Mouse (Mus musculus) midbrain, embryonic 13.5 days (tissue): Measurements from ENCODE around the gene Mib2. TPM values are rescaled to one million over a fixed set of nuclear protein-coding genes. Genes with fewer than 3 reads are reported as not detected.

Experiments used
- ATAC-seq: fragments of 200-750 bp; cut with Nextera tagmentation; 2 replicates; pipeline ENCODE4 v1.8.0; 2017; ENCODE audit warnings: mild to moderate bottlenecking, moderate TSS enrichment, moderate library complexity
- H3K27ac ChIP-seq: fragments of 300-500 bp; sonication (generic); 2 replicates; pipeline ENCODE4 v1.5.1; 2015; ENCODE audit warnings: inconsistent platforms, mild to moderate bottlenecking, moderate library complexity
- H3K27me3 ChIP-seq: fragments of 300-500 bp; sonication (generic); 2 replicates; pipeline ENCODE4 v1.6.1; 2015; ENCODE audit warnings: mild to moderate bottlenecking, inconsistent platforms
- H3K36me3 ChIP-seq: fragments of 300-500 bp; sonication (generic); 2 replicates; pipeline ENCODE4 v1.6.1; 2015; ENCODE audit warnings: mild to moderate bottlenecking, inconsistent platforms
- H3K4me1 ChIP-seq: fragments of 300-500 bp; sonication (generic); replicated peaks from 2 replicates; pipeline ENCODE4 v1.6.1; 2015; ENCODE audit warnings: inconsistent platforms
- H3K4me2 ChIP-seq: fragments of 300-500 bp; sonication (generic); replicated peaks from 2 replicates; pipeline ENCODE4 v1.6.1; 2015; ENCODE audit warnings: moderate library complexity, mild to moderate bottlenecking, inconsistent platforms
- H3K4me3 ChIP-seq: fragments of 300-500 bp; sonication (generic); replicated peaks from 2 replicates; pipeline ENCODE4 v1.5.1; 2015; ENCODE audit warnings: mild to moderate bottlenecking, inconsistent platforms
- H3K9ac ChIP-seq: fragments of 300-500 bp; sonication (generic); replicated peaks from 2 replicates; pipeline ENCODE4 v1.6.1; 2015; ENCODE audit warnings: mild to moderate bottlenecking, inconsistent platforms
- H3K9me3 ChIP-seq: fragments of 300-500 bp; sonication (generic); 2 replicates; pipeline ENCODE4 v1.6.1; 2016; ENCODE audit warnings: mild to moderate bottlenecking, inconsistent platforms
- WGBS: fragments of 180-500 bp; shearing (Covaris S2); methylation state at CpG from one replicate; pipeline ENCODE4 v1.1.7; 2015; 5-methylcytosine and 5-hydroxymethylcytosine counted together
- polyA plus RNA-seq: library from polyadenylated mRNA; unstranded; fragments of >200 nt; fragmentation: Nextera tagmentation; extraction: Ambion mirVana; gene quantifications from 2 replicates; pipeline ENCODE4 v1.2.1, GENCODE M21; 2015

Gene Mib2
- polyA plus RNA-seq: 32.6 and 41.9 TPM in 2 replicates

DNA sequence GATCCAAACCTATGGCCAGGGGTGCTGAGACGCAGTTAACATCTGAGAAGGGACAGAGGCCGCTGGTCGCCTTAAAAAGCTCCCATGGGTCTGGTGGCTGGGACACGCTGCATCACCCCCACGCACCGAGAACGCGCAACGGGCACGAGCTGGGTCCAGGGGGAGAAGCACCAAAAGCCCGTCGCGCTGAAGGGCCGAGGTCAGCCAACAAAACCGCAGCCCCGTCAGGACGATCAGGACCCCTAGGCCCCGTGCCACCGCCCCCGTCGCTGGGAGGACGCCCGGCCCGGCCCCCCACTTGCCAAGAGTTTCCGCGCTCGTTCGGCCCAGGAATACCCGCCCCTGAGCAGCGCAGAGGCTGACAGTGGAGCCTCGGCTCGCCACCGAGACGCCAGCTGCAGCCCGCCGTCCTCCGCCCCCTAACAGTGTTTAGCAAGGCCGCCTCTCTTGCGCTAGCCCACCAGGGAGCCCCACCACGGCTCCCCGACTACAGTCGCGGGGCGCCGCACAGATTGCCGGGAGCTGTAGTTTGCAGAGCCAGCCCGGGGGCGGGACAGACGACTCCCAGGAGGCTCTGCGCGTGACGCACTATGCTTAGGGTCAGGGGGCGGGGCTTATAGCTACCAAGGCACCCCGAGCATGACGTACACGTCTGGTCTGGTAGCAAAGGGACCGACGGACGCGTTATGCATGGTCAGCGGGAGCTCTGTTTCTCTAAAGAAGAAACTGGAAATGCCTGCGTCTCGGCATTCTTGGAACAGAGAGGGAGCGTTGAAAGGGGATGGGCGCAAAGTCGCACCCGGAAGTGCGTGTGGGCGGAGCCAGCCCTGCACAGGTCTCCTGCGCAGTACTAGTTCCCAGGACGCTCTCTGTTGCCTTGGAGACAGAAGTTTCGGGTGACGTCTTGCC, at the start of gene Mib2:
Gene Mib2 (minus strand): TSS at position 510 of the 909 bp plus-strand sequence.
- no peaks in the 10 kb centered on the region for H3K27me3 ChIP-seq
- WGBS: under 1% methylated on average over 73 of the region's 73 CpGs
- H3K4me3 ChIP-seq: peak within 1 kb of the TSS; percentile 91
- peak within 1 kb of the TSS; percentile 88 for H3K9ac ChIP-seq
- H3K27ac ChIP-seq: peak within 1 kb of the TSS; percentile 86
- no peaks in the 10 kb centered on the region for H3K9me3 ChIP-seq
- H3K36me3 ChIP-seq: peaks cover 10% of the 10 kb centered on the region; the same call in 1 of the 2 replicates
- ATAC-seq: peak; percentile 98
- H3K4me2 ChIP-seq: peak within 1 kb of the TSS; percentile 90
- H3K4me1 ChIP-seq: peaks cover 13% of the 10 kb centered on the region

DNA sequence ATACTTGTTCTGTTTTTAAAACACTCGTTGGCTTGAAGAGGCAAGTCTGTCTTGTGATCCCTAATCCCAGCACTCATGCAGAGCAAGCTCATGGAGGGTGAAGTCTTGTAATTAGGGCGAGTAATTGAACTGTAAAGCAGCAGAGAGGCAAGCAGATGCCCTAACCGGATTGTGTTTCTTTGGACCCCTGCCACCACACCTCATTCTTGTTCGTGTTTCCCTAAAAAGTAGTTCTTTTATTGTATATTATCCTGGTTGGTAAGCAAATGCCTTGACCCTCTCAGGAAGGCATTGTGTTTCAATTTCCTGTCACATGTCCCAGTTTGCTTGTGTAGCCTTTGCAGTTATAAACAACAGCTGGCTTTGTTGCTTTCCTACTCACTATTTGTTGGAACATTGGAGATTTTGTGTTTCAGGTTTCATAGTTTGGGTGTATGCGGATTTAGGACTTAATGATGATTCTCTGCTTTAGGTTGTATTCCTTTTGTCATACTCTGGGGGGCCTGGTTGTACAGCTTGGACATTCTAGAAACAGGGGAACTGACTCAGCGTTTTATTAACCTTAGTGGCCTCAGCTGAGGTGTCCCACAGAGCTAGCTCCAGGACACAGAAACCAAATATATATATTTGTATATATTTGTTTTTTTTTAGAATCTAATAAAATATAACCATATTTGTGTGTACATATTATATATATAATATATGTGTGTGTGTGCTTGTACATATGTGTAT, 41.7 kb upstream of the Mib2 start:
- Histone ChIP-seq H3K27me3 (no peaks in the 10 kb centered on the region), H3K27ac (peak overlapping the region; percentile 25; the same call in 1 of the 2 replicates), H3K4me2 (no peak overlapping the region), H3K36me3 (peaks cover 9% of the 10 kb centered on the region), H3K4me1 (peaks cover 20% of the 10 kb centered on the region), H3K4me3 (no peak overlapping the region), H3K9me3 (no peaks in the 10 kb centered on the region), H3K9ac (no peak overlapping the region)
- WGBS: 65% methylated on average over 6 of the region's 6 CpGs
- ATAC-seq: no peak

DNA sequence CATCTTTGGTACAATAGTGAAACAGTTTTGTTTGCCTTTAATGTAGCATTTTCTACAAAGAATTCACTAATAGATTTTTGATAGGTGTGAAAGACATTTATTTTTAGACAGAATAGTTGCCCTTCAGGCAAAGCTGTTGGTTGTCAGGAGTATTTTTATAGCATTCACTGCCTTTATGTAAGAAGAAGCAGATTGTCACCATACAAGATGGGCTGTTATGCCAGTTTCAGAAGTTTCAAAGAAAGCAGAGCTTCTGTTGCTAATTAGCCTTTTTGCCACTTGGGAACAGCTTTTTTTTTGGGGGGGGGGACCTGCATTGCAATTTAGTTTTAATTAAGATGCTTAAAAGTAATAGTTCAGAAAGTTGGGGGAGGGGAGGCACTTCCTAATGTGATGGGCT, 40.0 kb upstream of the Mib2 start:
- no peak overlapping the region for H3K4me2 ChIP-seq
- H3K4me3 ChIP-seq: no peak overlapping the region
- H3K4me1 ChIP-seq: peaks cover 27% of the 10 kb centered on the region
- ATAC-seq: no peak
- H3K27ac ChIP-seq: no peak overlapping the region
- H3K27me3 ChIP-seq: no peaks in the 10 kb centered on the region
- no peak overlapping the region for H3K9ac ChIP-seq
- H3K9me3 ChIP-seq: no peaks in the 10 kb centered on the region
- H3K36me3 ChIP-seq: no peaks in the 10 kb centered on the region

DNA sequence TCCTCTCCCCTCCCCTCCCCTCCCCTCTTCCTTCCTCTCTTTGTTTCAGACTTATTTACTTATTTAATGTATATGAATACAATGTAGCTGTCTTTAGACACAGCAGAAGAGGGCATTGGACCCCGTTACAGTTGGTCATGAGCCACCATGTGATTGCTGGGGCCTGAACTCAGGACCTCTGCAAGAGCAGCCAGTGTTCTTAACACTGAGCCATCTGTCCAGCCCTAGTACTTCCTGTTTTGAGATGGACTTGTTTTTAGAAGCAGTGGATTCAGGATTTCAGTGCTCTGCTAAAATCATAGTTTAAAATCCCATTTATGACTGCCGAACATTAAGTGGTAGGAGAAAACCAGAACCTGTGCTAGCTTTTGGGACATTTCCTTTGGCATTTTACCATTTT, 39.6 kb upstream of the Mib2 start:
- WGBS: 98% methylated on average over 2 of the region's 2 CpGs
- H3K4me3 ChIP-seq: no peak overlapping the region
- H3K36me3 ChIP-seq: no peaks in the 10 kb centered on the region
- no peak overlapping the region for H3K4me2 ChIP-seq
- H3K27ac ChIP-seq: no peak overlapping the region
- ATAC-seq: no peak
- no peak overlapping the region for H3K9ac ChIP-seq
- no peaks in the 10 kb centered on the region for H3K27me3 ChIP-seq
- no peaks in the 10 kb centered on the region for H3K9me3 ChIP-seq
- H3K4me1 ChIP-seq: peaks cover 27% of the 10 kb centered on the region

DNA sequence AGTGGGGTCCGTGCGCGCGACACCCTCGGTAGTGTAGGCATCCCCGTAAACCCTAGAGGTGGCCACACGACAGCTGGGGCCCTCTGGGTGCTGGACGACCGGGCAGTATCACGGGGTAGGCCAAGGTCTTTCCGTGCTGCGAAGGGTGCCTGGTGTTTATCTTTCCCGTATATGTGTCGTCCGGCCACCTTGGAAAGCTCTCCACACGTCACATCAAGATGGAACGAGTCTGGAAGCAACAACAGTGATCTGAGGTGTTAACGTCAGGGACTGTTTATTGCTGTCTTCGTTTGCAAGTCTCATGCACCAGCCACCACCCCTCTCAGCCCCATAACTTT, 36.6 kb upstream of the Mib2 start:
- under 1% methylated on average over 19 of the region's 19 CpGs for WGBS
- H3K36me3 ChIP-seq: no peaks in the 10 kb centered on the region
- ATAC-seq: no peak

DNA sequence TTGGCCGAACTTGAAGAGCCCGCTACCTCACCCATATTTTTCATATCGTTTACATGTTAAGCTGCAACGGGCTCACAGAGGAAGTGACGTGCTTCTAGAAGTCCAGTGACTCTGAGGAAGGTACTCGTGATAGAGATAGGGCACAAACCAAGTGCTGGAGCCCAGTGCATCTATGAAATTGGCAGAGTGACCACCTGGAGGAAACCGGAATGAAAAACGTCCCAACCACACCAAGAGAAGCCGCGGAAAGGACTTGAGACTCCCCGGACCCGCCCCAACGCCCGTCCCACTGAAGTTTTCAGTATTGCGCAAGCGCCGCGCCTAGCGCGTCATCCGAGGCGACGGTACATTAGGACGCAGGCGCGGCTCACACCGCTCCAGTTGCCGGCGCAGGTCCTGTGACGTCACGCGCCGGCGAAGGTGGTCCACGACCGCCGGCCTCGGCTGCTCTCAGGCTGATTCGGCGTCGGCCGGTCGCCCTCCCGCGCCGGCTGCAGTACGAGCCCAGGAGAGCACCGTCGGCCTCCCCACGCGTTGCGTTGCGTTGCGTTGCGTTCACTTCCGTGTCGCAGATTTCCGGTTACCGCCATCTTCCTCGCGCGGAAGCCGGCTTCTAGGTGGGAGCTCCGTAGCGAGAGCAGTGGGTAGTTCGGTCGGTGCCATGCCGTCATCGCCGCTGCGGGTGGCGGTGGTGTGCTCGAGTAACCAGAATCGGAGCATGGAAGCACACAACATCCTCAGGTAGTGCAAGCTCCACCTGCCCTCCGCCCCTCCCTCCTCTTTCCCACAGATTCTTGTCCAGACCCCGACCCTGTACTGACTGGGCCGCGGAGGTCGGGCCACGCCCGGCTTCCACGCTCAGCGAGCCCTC, 36.0 kb upstream of the Mib2 start, which contains the start of gene Ssu72:
Gene Ssu72 (plus strand): TSS at position 80 of the 871 bp plus-strand sequence.
- Histone ChIP-seq H3K9ac (peak within 1 kb of the TSS; percentile 94), H3K36me3 (no peaks in the 10 kb centered on the region), H3K4me2 (peak within 1 kb of the TSS; percentile 82), H3K4me1 (peaks cover 20% of the 10 kb centered on the region), H3K27ac (peak within 1 kb of the TSS; percentile 93), H3K4me3 (peak within 1 kb of the TSS; percentile 99), H3K27me3 (no peaks in the 10 kb centered on the region), H3K9me3 (no peaks in the 10 kb centered on the region)
- under 1% methylated on average over 83 of the region's 83 CpGs for WGBS
- peak; percentile 97 for ATAC-seq

More for the DNA sequence above, 36.6 kb upstream of the Mib2 start:
- Histone ChIP-seq H3K4me2 (peak overlapping the region; percentile 82), H3K9ac (peak overlapping the region; percentile 94), H3K9me3 (no peaks in the 10 kb centered on the region), H3K4me3 (peak overlapping the region; percentile 99), H3K4me1 (peaks cover 24% of the 10 kb centered on the region), H3K27ac (peak overlapping the region; percentile 93), H3K27me3 (no peaks in the 10 kb centered on the region)

DNA sequence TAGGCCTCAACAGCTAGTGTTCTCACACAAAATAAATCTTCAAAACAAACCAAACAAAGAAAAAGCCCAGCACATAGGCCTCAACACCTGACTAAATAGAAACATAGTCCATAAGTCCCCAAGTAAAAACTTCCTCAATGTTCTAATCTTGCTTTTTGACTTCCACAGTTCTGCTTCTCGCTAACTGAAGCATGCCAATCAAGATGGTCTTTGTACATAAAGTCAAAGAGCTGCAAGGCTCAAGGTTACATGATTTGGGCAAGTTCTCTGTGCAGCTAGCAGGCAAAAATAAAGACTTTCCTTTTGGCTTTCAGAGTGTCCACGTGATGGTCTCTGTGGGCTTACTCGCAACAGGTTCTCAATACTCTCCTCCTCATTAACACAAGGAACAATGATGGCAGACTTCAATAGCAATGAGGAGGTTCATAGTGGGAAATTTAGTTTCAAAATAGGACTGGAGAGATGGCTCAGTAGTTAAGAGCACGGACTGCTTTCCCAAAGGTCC, 34.5 kb upstream of the Mib2 start:
- 96% methylated on average over 4 of the region's 4 CpGs for WGBS
- Histone ChIP-seq H3K9ac (no peak overlapping the region), H3K27me3 (no peaks in the 10 kb centered on the region), H3K4me3 (no peak overlapping the region), H3K4me2 (no peak overlapping the region), H3K4me1 (peaks cover 20% of the 10 kb centered on the region), H3K27ac (no peak overlapping the region), H3K9me3 (no peaks in the 10 kb centered on the region), H3K36me3 (no peaks in the 10 kb centered on the region)
- ATAC-seq: no peak

DNA sequence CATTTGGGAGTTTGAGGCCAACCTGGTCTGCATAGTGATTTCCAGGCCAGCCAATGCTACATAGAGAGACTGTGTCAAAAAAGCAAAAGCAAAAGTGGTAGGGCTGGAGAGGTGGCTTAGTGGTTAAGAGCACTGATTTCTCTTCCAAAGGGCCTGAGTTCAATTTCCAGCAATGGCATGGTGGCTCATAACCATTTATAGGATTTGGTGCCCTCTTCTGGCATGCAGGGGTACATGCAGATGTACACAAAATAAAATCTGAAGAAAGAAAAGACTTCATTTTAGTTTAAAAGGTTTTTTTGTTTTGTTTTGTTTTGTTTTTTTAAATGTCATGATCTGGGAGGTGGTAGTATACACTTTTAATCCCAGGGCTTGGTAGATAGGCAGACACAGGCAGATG, 31.4 kb upstream of the Mib2 start:
- Histone ChIP-seq H3K27ac (no peak overlapping the region), H3K4me1 (peaks cover 20% of the 10 kb centered on the region), H3K4me3 (no peak overlapping the region), H3K27me3 (peaks cover 17% of the 10 kb centered on the region), H3K9ac (no peak overlapping the region), H3K9me3 (no peaks in the 10 kb centered on the region), H3K36me3 (no peaks in the 10 kb centered on the region), H3K4me2 (no peak overlapping the region)
- ATAC-seq: no peak

DNA sequence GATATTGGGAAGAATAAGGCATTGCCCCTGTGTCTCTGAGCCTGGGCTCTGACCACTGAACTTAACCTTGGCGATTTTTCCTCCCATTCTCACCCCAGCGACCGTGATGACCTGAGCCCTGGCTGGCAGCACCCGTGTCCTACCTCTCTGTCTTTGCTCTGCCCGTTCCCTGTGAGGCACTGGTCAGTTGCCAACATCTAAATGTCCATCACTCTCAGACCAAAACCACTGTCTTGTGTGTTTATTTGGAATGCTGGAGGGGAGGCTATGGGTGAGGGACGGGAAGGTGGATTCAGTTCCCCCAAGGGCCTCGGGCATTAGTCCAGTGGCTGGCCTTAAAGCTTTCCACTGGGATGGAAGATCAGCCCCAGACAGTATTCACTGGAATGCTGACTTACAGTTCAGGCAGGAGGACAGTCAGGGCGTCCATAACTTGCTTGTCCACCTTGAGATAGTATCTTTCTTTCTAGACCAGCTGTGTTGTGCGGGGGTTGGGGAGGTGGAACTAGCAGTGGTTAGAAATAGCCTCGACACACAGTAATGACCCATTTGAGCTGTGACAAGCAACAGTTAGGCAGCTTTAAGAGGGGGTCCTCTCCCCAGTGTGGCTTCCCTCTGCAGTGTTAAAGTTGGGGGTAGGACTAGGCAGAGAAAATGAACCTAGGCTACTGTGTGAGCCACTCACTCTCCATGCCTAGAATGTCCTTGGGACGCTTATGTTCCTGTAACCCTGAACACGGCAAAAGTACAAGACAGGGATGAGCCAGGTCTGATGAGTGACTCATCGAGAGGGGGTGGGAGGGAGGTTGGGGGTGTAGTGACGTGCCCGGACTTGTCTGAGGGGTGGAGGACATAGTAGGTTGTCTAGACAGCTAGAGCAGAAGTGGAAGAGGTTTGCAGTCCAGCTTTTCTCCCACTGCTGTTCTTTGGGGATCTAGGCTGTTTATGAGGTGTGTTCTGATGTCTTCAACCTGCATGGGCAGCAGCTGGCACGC, 27.6 kb upstream of the Mib2 start:
- H3K9me3 ChIP-seq: no peaks in the 10 kb centered on the region
- H3K27me3 ChIP-seq: peaks cover 30% of the 10 kb centered on the region
- H3K4me2 ChIP-seq: peak overlapping the region; percentile 81
- 82% methylated on average over 16 of the region's 16 CpGs for WGBS
- no peak for ATAC-seq
- no peaks in the 10 kb centered on the region for H3K36me3 ChIP-seq
- H3K4me3 ChIP-seq: peak overlapping the region; percentile 68; the same call in 1 of the 2 replicates
- peak overlapping the region; percentile 84 for H3K9ac ChIP-seq
- no peak overlapping the region for H3K27ac ChIP-seq
- peaks cover 27% of the 10 kb centered on the region for H3K4me1 ChIP-seq

DNA sequence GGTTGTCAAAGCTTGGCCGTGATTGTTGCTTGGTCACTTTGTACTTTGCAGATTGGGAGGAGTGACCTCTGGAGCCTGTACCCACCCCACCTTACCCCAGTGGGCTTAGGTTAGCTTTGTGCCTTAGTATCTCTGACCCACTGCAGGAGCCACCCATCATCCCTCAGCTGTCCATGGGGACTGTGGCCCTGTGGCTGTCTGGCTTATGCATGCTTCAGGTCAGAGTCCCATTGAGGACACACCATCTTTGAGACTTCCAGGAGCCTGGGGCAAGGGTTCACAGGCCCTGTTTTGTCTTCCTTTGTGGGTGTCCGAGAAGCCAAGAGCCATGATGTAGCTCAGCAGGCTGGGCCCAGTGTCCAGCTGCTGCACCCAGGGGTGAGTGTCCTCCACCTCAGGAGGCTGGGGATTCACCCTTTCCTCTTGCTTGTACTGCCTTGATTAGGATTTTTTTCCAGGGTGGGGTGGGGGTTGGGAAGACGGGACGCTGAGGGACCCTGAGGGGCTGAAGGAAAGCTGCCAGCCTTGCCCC, 26.6 kb upstream of the Mib2 start:
- H3K9me3 ChIP-seq: no peaks in the 10 kb centered on the region
- peak overlapping the region; percentile 84 for H3K9ac ChIP-seq
- peak overlapping the region; percentile 81 for H3K4me2 ChIP-seq
- H3K4me3 ChIP-seq: peak overlapping the region; percentile 68
- 80% methylated on average over 4 of the region's 4 CpGs for WGBS
- H3K27me3 ChIP-seq: peaks cover 36% of the 10 kb centered on the region
- no peak for ATAC-seq
- H3K36me3 ChIP-seq: no peaks in the 10 kb centered on the region
- H3K27ac ChIP-seq: no peak overlapping the region
- H3K4me1 ChIP-seq: peaks cover 27% of the 10 kb centered on the region
